Mouse (Mus musculus) kidney, embryonic 15.5 days (tissue): ENCODE measurements around the gene Ppp4r4. TPM values are rescaled to one million over a fixed set of nuclear protein-coding genes. Genes with fewer than 3 reads are reported as not detected.
"Not testable (repeated sequence)": the region's sequence is repeated elsewhere in the genome, so short reads cannot be mapped to it uniquely, and the experiment has no call there.

Experiments used
- ATAC-seq: fragments of 200-750 bp; cut with Nextera tagmentation; replicated peaks from 2 replicates; pipeline ENCODE4 v1.8.0; 2017; ENCODE audit warnings: moderate TSS enrichment; ENCODE audit not compliant: low FRiP score
- H3K27ac ChIP-seq: fragments of 300-500 bp; sonication (generic); 2 replicates; pipeline ENCODE4 v1.5.1; 2015; ENCODE audit warnings: mild to moderate bottlenecking, inconsistent platforms
- H3K27me3 ChIP-seq: fragments of 300-500 bp; sonication (generic); 2 replicates; pipeline ENCODE4 v1.6.1; 2015; ENCODE audit warnings: inconsistent platforms
- H3K36me3 ChIP-seq: fragments of 300-500 bp; sonication (generic); 2 replicates; pipeline ENCODE4 v1.6.1; 2015; ENCODE audit warnings: inconsistent platforms
- H3K4me1 ChIP-seq: fragments of 300-500 bp; sonication (generic); 2 replicates; pipeline ENCODE4 v1.6.1; 2015; ENCODE audit warnings: inconsistent platforms
- H3K4me2 ChIP-seq: fragments of 300-500 bp; sonication (generic); 2 replicates; pipeline ENCODE4 v1.6.1; 2015; ENCODE audit warnings: moderate library complexity, mild to moderate bottlenecking, inconsistent platforms
- H3K4me3 ChIP-seq: fragments of 300-500 bp; sonication (generic); replicated peaks from 2 replicates; pipeline ENCODE4 v1.5.1; 2015; ENCODE audit warnings: mild to moderate bottlenecking, inconsistent platforms
- H3K9ac ChIP-seq: fragments of 300-500 bp; sonication (generic); 2 replicates; pipeline ENCODE4 v1.6.1; 2015; ENCODE audit warnings: mild to moderate bottlenecking, inconsistent platforms
- H3K9me3 ChIP-seq: fragments of 300-500 bp; sonication (generic); replicated peaks from 2 replicates; pipeline ENCODE4 v1.6.1; 2016; ENCODE audit warnings: inconsistent platforms
- WGBS: fragments of 180-500 bp; shearing (Covaris S2); methylation state at CpG from one replicate; pipeline ENCODE4 v1.1.7; 2015; ENCODE audit warnings: mixed read lengths; 5-methylcytosine and 5-hydroxymethylcytosine counted together
- polyA plus RNA-seq: library from polyadenylated mRNA; unstranded; fragments of >200 nt; fragmentation: Nextera tagmentation; extraction: Ambion mirVana; gene quantifications from 2 replicates; pipeline ENCODE4 v1.2.1, GENCODE M21; 2015

Ppp4r4 gene
- polyA plus RNA-seq, 1 experiment from 2014 or later, result 1.7 TPM

- 9% methylated on average over 3 of the region's 3 CpGs for WGBS
- H3K9ac ChIP-seq, result no peak overlapping the region
- H3K4me2 ChIP-seq, result no peak overlapping the region
- H3K27me3 ChIP-seq, result no peaks in the 10 kb centered on the region
- no peak overlapping the region for H3K27ac ChIP-seq
- no peaks in the 10 kb centered on the region for H3K9me3 ChIP-seq
- H3K4me1 ChIP-seq, result no peaks in the 10 kb centered on the region
- ATAC-seq, result no peak
- no peaks in the 10 kb centered on the region for H3K36me3 ChIP-seq
- H3K4me3 ChIP-seq, result no peak overlapping the region
Measured at GRCm38 (mm10) chr12:103544213-103544612, 12.1 kb downstream of the Ppp4r4 start.

GRCm38 (mm10) chr12:103547438-103547837, 15.4 kb downstream of the Ppp4r4 start:
- Histone ChIP-seq H3K4me3 (no peak overlapping the region), H3K9ac (no peak overlapping the region), H3K27me3 (no peaks in the 10 kb centered on the region), H3K4me2 (no peak overlapping the region), H3K36me3 (no peaks in the 10 kb centered on the region), H3K27ac (no peak overlapping the region), H3K9me3 (no peaks in the 10 kb centered on the region), H3K4me1 (no peaks in the 10 kb centered on the region)
- WGBS, result 33% methylated on average over 2 of the region's 2 CpGs
- no peak for ATAC-seq

GRCm38 (mm10) chr12:103548526-103548925, 16.4 kb downstream of the Ppp4r4 start:
- Histone ChIP-seq H3K27me3 (no peaks in the 10 kb centered on the region), H3K9me3 (no peaks in the 10 kb centered on the region), H3K4me2 (no peak overlapping the region), H3K4me1 (no peaks in the 10 kb centered on the region), H3K27ac (no peak overlapping the region), H3K36me3 (no peaks in the 10 kb centered on the region), H3K9ac (no peak overlapping the region), H3K4me3 (no peak overlapping the region)
- 64% methylated on average over 4 of the region's 4 CpGs for WGBS
- no peak for ATAC-seq

GRCm38 (mm10) chr12:103550047-103550446, 18.0 kb downstream of the Ppp4r4 start:
- Histone ChIP-seq H3K4me2 (no peak overlapping the region), H3K9me3 (no peaks in the 10 kb centered on the region), H3K4me3 (no peak overlapping the region), H3K9ac (no peak overlapping the region), H3K4me1 (no peaks in the 10 kb centered on the region), H3K27ac (no peak overlapping the region), H3K27me3 (no peaks in the 10 kb centered on the region), H3K36me3 (no peaks in the 10 kb centered on the region)
- no peak for ATAC-seq
- WGBS, result 82% methylated on average over 6 of the region's 6 CpGs

GRCm38 (mm10) chr12:103551422-103551821, 19.3 kb downstream of the Ppp4r4 start:
- Histone ChIP-seq H3K36me3 (no peaks in the 10 kb centered on the region), H3K9me3 (no peaks in the 10 kb centered on the region), H3K4me2 (no peak overlapping the region), H3K27ac (no peak overlapping the region), H3K27me3 (no peaks in the 10 kb centered on the region), H3K4me3 (no peak overlapping the region), H3K9ac (no peak overlapping the region), H3K4me1 (no peaks in the 10 kb centered on the region)
- WGBS, result 67% methylated on average over 4 of the region's 4 CpGs
- ATAC-seq, result no peak

GRCm38 (mm10) chr12:103552506-103552905, 20.4 kb downstream of the Ppp4r4 start:
- no peak overlapping the region for H3K27ac ChIP-seq
- H3K36me3 ChIP-seq, result no peaks in the 10 kb centered on the region
- ATAC-seq, result no peak
- 81% methylated on average over 2 of the region's 2 CpGs for WGBS
- H3K4me3 ChIP-seq, result no peak overlapping the region
- no peaks in the 10 kb centered on the region for H3K27me3 ChIP-seq
- no peak overlapping the region for H3K4me2 ChIP-seq
- no peaks in the 10 kb centered on the region for H3K9me3 ChIP-seq
- no peaks in the 10 kb centered on the region for H3K4me1 ChIP-seq
- no peak overlapping the region for H3K9ac ChIP-seq

GRCm38 (mm10) chr12:103553497-103553896, 21.4 kb downstream of the Ppp4r4 start:
- no peaks in the 10 kb centered on the region for H3K27me3 ChIP-seq
- 84% methylated on average over 3 of the region's 3 CpGs for WGBS
- no peak overlapping the region for H3K9ac ChIP-seq
- H3K4me3 ChIP-seq, result no peak overlapping the region
- H3K4me2 ChIP-seq, result no peak overlapping the region
- H3K27ac ChIP-seq, result no peak overlapping the region
- no peak for ATAC-seq
- no peaks in the 10 kb centered on the region for H3K36me3 ChIP-seq
- no peaks in the 10 kb centered on the region for H3K4me1 ChIP-seq
- H3K9me3 ChIP-seq, result no peaks in the 10 kb centered on the region

- Histone ChIP-seq H3K9ac (no peak overlapping the region), H3K9me3 (no peaks in the 10 kb centered on the region), H3K4me1 (no peaks in the 10 kb centered on the region), H3K27me3 (no peaks in the 10 kb centered on the region), H3K4me2 (no peak overlapping the region), H3K4me3 (no peak overlapping the region), H3K36me3 (no peaks in the 10 kb centered on the region), H3K27ac (no peak overlapping the region)
- ATAC-seq, result no peak
- 88% methylated on average over 5 of the region's 5 CpGs for WGBS
Measured at GRCm38 (mm10) chr12:103556856-103557255, 24.8 kb downstream of the Ppp4r4 start.

GRCm38 (mm10) chr12:103564726-103565125, 32.6 kb downstream of the Ppp4r4 start:
- Histone ChIP-seq H3K9me3 (no peaks in the 10 kb centered on the region), H3K4me3 (no peak overlapping the region), H3K4me2 (no peak overlapping the region), H3K9ac (no peak overlapping the region), H3K4me1 (no peaks in the 10 kb centered on the region; the same call in 1 of the 2 replicates), H3K27me3 (no peaks in the 10 kb centered on the region), H3K27ac (no peak overlapping the region), H3K36me3 (no peaks in the 10 kb centered on the region)
- no peak for ATAC-seq
- 69% methylated on average over 1 of the region's 1 CpGs for WGBS

- Histone ChIP-seq H3K27ac (no peak overlapping the region), H3K36me3 (no peaks in the 10 kb centered on the region), H3K4me1 (no peaks in the 10 kb centered on the region; the same call in 1 of the 2 replicates), H3K27me3 (no peaks in the 10 kb centered on the region), H3K4me3 (no peak overlapping the region), H3K9me3 (no peaks in the 10 kb centered on the region), H3K4me2 (no peak overlapping the region), H3K9ac (no peak overlapping the region)
- 69% methylated on average over 7 of the region's 7 CpGs for WGBS
- no peak for ATAC-seq
Measured at GRCm38 (mm10) chr12:103565151-103565550, 33.1 kb downstream of the Ppp4r4 start.

- no peak overlapping the region for H3K4me2 ChIP-seq
- H3K27ac ChIP-seq, result no peak overlapping the region
- no peaks in the 10 kb centered on the region for H3K27me3 ChIP-seq
- no peaks in the 10 kb centered on the region; the same call in 1 of the 2 replicates for H3K4me1 ChIP-seq
- WGBS, result 65% methylated on average over 3 of the region's 3 CpGs
- H3K9ac ChIP-seq, result no peak overlapping the region
- no peaks in the 10 kb centered on the region for H3K9me3 ChIP-seq
- no peak overlapping the region for H3K4me3 ChIP-seq
- H3K36me3 ChIP-seq, result no peaks in the 10 kb centered on the region
- no peak for ATAC-seq
Measured at GRCm38 (mm10) chr12:103567129-103567528, 35.0 kb downstream of the Ppp4r4 start.

- no peaks in the 10 kb centered on the region for H3K27me3 ChIP-seq
- no peak overlapping the region for H3K4me2 ChIP-seq
- H3K4me3 ChIP-seq, result no peak overlapping the region
- H3K36me3 ChIP-seq, result no peaks in the 10 kb centered on the region
- ATAC-seq, result no peak
- no peak overlapping the region for H3K27ac ChIP-seq
- no peaks in the 10 kb centered on the region; the same call in 1 of the 2 replicates for H3K4me1 ChIP-seq
- 54% methylated on average over 6 of the region's 6 CpGs for WGBS
- no peak overlapping the region for H3K9ac ChIP-seq
- no peaks in the 10 kb centered on the region for H3K9me3 ChIP-seq
Measured at GRCm38 (mm10) chr12:103569690-103570089, 37.6 kb downstream of the Ppp4r4 start.

- not testable (repeated sequence) for H3K27ac ChIP-seq
- WGBS, result 93% methylated on average over 6 of the region's 6 CpGs
Measured at GRCm38 (mm10) chr12:103578148-103578547, 46.1 kb downstream of the Ppp4r4 start.

More at GRCm38 (mm10) chr12:103578148-103578547, 46.1 kb downstream of the Ppp4r4 start:
- not testable (repeated sequence) for H3K9ac ChIP-seq, H3K4me1 ChIP-seq, H3K36me3 ChIP-seq, H3K4me2 ChIP-seq, H3K27me3 ChIP-seq, ATAC-seq, H3K4me3 ChIP-seq, H3K9me3 ChIP-seq
